Mouse (Mus musculus): ENCODE measurements around the gene Olfr187.
"Not testable (repeated sequence)": the region's sequence is repeated elsewhere in the genome, so short reads cannot be mapped to it uniquely, and the experiment has no call there.

Olfr187 gene

GRCm38 (mm10) chr16:59039710-59040109 is at the start of gene Olfr187:
TSS of gene Olfr187 (minus strand) at chr16:59039767.
- DNase-seq, result no peak

DNA sequence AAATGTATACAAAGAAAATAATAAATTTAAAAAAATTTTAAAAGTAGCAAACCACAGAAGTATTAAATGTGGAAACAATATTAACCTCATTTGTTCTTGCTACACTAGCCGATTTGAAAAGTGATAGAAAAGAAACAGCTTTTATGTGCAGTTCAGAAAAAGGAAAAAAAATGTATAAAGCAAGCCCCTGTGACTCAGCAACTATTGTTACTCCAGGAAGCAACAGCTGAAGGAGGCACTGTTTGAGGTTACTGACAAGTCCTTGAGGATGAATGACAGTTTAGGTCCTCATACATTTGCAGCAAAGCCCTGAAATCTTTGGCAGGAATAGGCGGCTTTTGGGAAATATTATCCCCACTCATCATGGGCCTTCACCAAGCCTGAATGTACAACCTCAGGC is 41.5 kb upstream of the Olfr187 start:
- DNase-seq, result not testable (repeated sequence)

DNA sequence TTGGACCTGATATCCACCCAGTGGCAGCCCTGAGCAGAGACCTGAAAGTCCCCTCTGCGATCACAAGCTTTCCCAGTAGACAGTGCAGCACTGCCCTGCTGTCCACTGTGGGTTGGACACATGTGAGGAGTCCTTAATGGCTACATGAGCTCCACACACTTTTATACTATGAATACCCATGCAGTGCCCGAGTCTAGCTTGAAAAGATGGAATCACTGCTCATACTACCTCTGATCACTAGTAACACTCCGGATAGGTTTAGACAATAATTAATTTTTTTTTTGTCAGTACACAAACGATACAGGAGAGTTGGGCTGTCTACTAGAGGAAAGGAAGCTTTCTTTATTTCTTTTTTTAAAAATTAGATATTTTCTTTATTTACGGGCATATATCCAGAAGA is 38.3 kb upstream of the Olfr187 start, which contains the start of gene Olfr190:
TSS of gene Olfr190 (minus strand) at position 101 of the 400 bp plus-strand sequence.
- DNase-seq, result no peak

- DNase-seq, result no peak
These were observed 34.0 kb upstream of the Olfr187 start for GRCm38 (mm10) chr16:59073520-59073919.

DNA sequence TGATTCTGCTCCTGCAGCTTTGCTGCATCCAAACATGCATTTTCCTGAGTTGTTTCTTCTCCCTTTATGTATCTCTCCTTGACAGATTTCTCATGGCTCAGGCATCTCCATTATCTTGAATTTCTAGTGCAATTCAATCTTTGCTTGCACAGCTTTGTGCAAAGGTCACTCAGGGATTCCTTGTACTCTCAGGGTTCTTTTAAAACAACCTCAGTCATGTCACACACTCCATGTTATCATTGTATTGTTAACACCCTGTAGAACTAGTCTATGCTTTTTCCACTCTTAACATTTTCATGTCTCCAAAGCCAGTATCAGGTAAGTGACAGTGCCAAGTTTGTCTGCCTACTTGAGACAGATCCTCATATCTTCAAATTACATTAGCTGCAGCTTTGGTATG is 32.2 kb upstream of the Olfr187 start:
- no peak for DNase-seq

- DNase-seq, result not testable (repeated sequence)
These were observed 22.8 kb upstream of the Olfr187 start for GRCm38 (mm10) chr16:59062411-59062810.

DNA sequence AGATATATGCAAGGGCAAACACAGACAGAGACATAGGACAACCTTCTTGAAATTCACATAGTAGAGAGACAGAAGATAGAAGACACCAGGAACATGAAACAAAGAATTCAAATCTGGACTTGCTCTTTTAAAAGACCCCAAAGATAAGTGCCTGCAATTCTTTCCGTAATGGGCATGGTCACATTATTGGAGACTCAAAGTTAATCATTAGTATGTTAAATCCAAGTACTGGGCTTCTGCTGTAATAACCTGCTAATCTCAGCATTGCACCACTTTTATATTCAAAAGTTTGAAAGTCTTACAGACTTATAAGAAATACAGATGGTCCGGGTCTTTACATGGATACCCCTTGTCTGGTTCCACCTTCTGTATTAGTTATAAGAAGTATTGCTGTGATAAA is 9.7 kb upstream of the Olfr187 start:
- not testable (repeated sequence) for DNase-seq

DNA sequence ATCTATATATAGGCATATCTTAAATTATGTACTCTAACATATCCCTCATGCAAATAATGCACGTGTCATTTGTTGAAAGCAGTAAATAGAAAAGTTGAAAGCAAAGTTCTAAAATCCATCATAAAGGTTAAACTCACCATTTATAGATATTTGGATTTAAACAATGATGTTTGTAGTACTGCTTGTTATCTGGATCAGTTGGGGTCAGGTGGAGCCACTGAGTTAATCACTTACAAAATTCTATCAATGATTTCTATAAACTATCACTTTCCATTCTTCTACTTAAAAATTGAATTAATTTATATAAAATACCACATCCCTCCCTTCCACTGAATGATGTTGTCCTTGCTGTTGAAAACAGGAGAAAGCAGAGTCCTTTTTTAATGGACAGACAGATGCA is 9.3 kb upstream of the Olfr187 start:
- DNase-seq, result no peak

DNA sequence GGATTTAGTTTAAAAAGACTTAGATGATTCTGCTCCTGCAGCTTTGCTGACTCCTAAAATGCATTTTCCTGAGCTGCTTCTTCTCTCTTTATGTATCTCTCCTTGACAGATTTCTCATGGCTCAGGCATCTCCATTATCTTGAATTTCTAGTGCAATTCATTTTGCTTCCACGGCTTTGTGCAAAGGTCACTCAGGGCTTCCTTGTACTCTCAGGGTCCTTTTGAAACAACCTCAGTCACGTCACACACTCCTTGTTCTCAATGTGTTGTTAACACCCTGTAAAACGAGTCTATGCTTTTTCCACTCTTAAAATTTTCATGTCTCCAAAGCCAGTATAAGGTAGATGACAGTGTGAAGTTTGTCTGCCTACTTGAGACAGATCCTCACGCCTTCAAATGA is 8.0 kb upstream of the Olfr187 start:
- no peak for DNase-seq

DNA sequence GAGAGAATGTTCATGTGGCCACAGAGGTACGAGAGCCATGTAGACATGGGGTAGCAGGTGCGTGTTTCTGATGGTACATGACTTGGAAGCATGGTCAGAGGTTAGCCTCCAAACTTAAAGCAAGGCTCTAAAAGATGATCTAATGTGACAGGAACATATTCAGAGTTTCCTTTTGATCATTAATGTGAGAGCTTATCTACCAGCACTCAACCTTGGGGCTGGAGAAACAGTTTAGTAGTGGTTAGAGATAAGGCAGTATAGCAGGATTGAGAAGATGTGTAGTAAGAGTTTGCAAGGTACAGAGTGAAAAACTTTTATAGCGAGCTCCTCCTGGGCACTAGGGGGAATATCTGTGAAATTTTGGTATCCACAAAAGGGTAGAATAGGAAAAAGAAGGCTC is 6.3 kb upstream of the Olfr187 start:
- DNase-seq, result no peak

- DNase-seq, result no peak
These were observed 9.4 kb downstream of the Olfr187 start, which contains the start of gene Olfr186 for GRCm38 (mm10) chr16:59030191-59030590. TSS of gene Olfr186 (minus strand) at chr16:59030291.

DNA sequence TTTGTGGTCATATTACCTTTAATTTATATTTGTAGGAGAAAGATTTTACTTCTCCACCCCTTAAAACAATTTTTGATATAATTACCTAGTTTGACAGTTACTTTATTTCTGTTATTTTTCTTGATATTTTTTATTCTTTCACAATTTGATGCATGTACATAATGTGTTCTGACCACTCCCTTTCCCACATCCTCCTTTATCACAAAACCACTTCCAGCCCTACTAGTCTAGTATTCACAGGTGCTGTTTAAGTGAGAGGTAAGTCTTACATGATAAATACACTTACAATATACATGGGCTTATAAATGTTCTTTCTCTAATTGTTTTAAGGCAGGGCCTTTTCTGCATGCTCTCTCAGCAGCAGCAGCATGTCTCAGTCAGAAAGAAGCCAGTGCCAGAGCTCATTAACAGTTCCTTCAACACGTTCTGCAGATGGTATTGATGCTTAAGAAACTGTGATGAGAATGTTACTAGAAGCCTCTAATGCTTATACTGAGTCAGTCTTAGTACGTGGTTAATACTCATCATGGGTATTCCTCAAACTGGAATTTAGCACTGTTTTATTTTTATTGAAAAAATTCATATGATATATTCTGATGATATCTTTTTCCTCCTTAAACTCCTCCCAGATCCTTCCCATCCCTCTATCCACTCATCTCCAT is 26.1 kb downstream of the Olfr187 start:
- no peak for DNase-seq

DNA sequence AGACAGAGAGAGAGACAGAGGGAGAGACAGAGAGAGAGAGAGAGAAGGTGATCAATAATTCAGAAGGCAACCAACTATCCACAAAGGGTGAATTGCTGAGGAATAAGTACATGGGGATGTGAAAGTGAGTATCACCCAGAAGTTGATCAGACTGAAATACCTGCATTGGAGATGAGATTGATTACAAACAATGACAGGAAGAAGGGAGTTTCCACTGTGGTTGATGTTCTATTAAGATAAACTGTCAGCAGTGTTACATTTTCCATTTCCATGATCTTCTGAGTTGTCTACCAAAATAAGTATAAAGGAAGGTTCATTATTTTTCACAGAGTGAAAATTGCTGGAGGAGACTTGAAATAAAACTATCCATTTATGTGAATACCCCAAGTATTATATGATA is 32.4 kb downstream of the Olfr187 start:
- DNase-seq, result no peak

DNA sequence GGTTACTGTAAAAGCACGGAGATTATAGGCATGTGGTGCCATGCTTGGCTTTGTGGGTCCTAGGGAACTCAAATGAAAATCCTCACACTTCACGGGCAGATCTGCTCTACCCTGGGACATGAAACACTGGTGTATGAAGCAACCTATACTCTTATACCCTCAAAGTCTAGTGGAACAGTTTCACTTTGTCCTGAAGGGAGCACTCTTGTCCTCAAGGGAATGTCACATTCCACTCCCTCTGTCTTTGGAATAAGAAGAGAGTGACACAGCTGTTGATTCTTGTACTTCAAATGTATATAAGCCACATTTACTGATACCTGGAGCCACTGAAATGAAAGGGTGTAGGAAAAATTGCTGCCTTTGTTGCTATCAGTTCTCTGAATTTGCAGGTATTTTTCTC is 44.5 kb downstream of the Olfr187 start, which contains the start of gene Olfr183:
TSS of gene Olfr183 (plus strand) at position 301 of the 400 bp plus-strand sequence.
- no peak for DNase-seq
